27 mouse cellular contexts compared by ENCODE assay signal in genomic region chr9:32039999-32040398, GRCm38 (mm10).
"Had no signal": no experiment of that assay in that cellular context is flagged by ENCODE, and none has a peak within 500 bp of the region (broad histone marks: within the 10 kb centered on the region; RNA-seq: fewer than 3 reads in every experiment).

No protein-coding gene starts in this region.

- H3K4me2 ChIP-seq: heart, embryonic 11.5 days; heart, embryonic 13.5 days; heart, embryonic 15.5 days; hindbrain, embryonic 13.5 days; hindbrain, embryonic 15.5 days; intestine, embryonic 15.5 days; limb, embryonic 13.5 days; limb, embryonic 15.5 days; liver, embryonic 12.5 days had no signal

- H3K9me3 ChIP-seq: heart, embryonic 13.5 days; heart, embryonic 15.5 days; hindbrain, embryonic 10.5 days; hindbrain, embryonic 13.5 days; hindbrain, embryonic 15.5 days; intestine, embryonic 15.5 days; limb, embryonic 13.5 days; limb, embryonic 15.5 days; liver, embryonic 12.5 days had no signal

- DNase-seq: gastrocnemius, adult 2 months; gastrocnemius, postnatal 10 days; gastrocnemius, postnatal 25 days; heart, adult 18-20 months; heart, postnatal 14 days; heart, postnatal 36 days; kidney, adult 18-20 months; kidney, adult 8-10 months; kidney, postnatal 10 days; kidney, postnatal 25 days; kidney, postnatal 4 days; left cerebral cortex, postnatal 4 days had no signal

- H3K27ac ChIP-seq: gastrocnemius, adult 2 months; heart, embryonic 13.5 days; heart, embryonic 15.5 days; hindbrain, embryonic 13.5 days; hindbrain, embryonic 15.5 days; hindbrain, postnatal 0 days; intestine, embryonic 15.5 days; layer of hippocampus, adult 2 months; left cerebral cortex, adult 2 months; limb, embryonic 13.5 days; limb, embryonic 15.5 days; liver, embryonic 12.5 days; liver, embryonic 14.5 days had no signal

- H3K4me1 ChIP-seq: limb, embryonic 13.5 days; limb, embryonic 15.5 days had no signal

- H3K9ac ChIP-seq: heart, embryonic 13.5 days; heart, embryonic 15.5 days; hindbrain, embryonic 13.5 days; hindbrain, embryonic 15.5 days; intestine, embryonic 15.5 days; limb, embryonic 13.5 days; limb, embryonic 15.5 days; liver, embryonic 12.5 days; liver, embryonic 14.5 days had no signal

- H3K4me3 ChIP-seq: gastrocnemius, adult 2 months; heart, embryonic 13.5 days; heart, embryonic 15.5 days; hindbrain, embryonic 10.5 days; hindbrain, embryonic 13.5 days; hindbrain, embryonic 15.5 days; intestine, embryonic 15.5 days; layer of hippocampus, adult 2 months; left cerebral cortex, adult 2 months; limb, embryonic 13.5 days; limb, embryonic 15.5 days; liver, embryonic 12.5 days had no signal

- H3K27me3 ChIP-seq: heart, embryonic 13.5 days; heart, embryonic 15.5 days; hindbrain, embryonic 13.5 days; hindbrain, embryonic 15.5 days; intestine, embryonic 15.5 days; limb, embryonic 13.5 days; limb, embryonic 15.5 days had no signal

- ATAC-seq: hindbrain, postnatal 0 days; intestine, embryonic 15.5 days; intestine, postnatal 0 days; liver, embryonic 12.5 days had no signal

- H3K36me3 ChIP-seq: heart, embryonic 13.5 days; heart, embryonic 15.5 days; hindbrain, embryonic 10.5 days; hindbrain, embryonic 13.5 days; hindbrain, embryonic 15.5 days; intestine, embryonic 15.5 days; limb, embryonic 13.5 days; limb, embryonic 15.5 days; liver, embryonic 12.5 days had no signal
